Mouse (Mus musculus) stomach, embryonic 14.5 days (tissue): ENCODE results near the gene Fam13a. TPM values are rescaled to one million over a fixed set of nuclear protein-coding genes. Genes with fewer than 3 reads are reported as not detected.

Experiments used
- ATAC-seq: fragments of 200-750 bp; cut with Nextera tagmentation; 2 replicates; pipeline ENCODE4 v1.8.0; 2017; ENCODE audit warnings: low read depth, moderate TSS enrichment; ENCODE audit not compliant: insufficient number of reproducible peaks, insufficient read depth, low FRiP score
- H3K27ac ChIP-seq: fragments of 300-500 bp; sonication (generic); 2 replicates; pipeline ENCODE4 v1.5.1; 2014; ENCODE audit warnings: mild to moderate bottlenecking, low read length, moderate library complexity, mixed read lengths
- H3K27me3 ChIP-seq: fragments of 300-500 bp; sonication (generic); 2 replicates; pipeline ENCODE4 v1.6.1; 2014; ENCODE audit warnings: low read length, control low read depth, mixed read lengths; ENCODE audit not compliant: control insufficient read depth, insufficient read depth
- H3K36me3 ChIP-seq: fragments of 300-500 bp; sonication (generic); 2 replicates; pipeline ENCODE4 v1.6.1; 2014; ENCODE audit warnings: mild to moderate bottlenecking, control low read depth, low read length, moderate library complexity, mixed read lengths; ENCODE audit not compliant: control insufficient read depth, insufficient read depth
- H3K4me1 ChIP-seq: fragments of 300-500 bp; sonication (generic); 2 replicates; pipeline ENCODE4 v1.6.1; 2014; ENCODE audit warnings: low read length, control low read depth, mixed read lengths; ENCODE audit not compliant: control insufficient read depth, insufficient read depth
- H3K4me2 ChIP-seq: fragments of 300-500 bp; sonication (generic); replicated peaks from 2 replicates; pipeline ENCODE4 v1.6.1; 2014; ENCODE audit warnings: low read depth, low read length, control low read depth
- H3K4me3 ChIP-seq: fragments of 300-500 bp; sonication (generic); 2 replicates; pipeline ENCODE4 v1.5.1; 2014; ENCODE audit warnings: low read depth, low read length, control low read depth
- H3K9ac ChIP-seq: fragments of 300-500 bp; sonication (generic); replicated peaks from 2 replicates; pipeline ENCODE4 v1.6.1; 2014; ENCODE audit warnings: low read depth, mild to moderate bottlenecking, control low read depth, low read length, moderate library complexity, mixed read lengths
- H3K9me3 ChIP-seq: fragments of 300-500 bp; sonication (generic); 2 replicates; pipeline ENCODE4 v1.6.1; 2016; ENCODE audit warnings: low read depth, low read length, control low read depth; ENCODE audit not compliant: control insufficient read depth
- WGBS: fragments of 180-500 bp; shearing (Covaris S2); extraction: QIAGEN DNeasy Blood & Tissue Kit; methylation state at CpG from one replicate; pipeline ENCODE4 v1.1.7; 2014; 5-methylcytosine and 5-hydroxymethylcytosine counted together
- polyA plus RNA-seq: library from polyadenylated mRNA; unstranded; fragments of >200 nt; fragmentation: Nextera tagmentation; extraction: Ambion mirVana; gene quantifications from 2 replicates; pipeline ENCODE4 v1.2.1, GENCODE M21; 2014

Fam13a gene
- polyA plus RNA-seq, 1 experiment from 2014 or later, result 11.8 TPM

- Histone ChIP-seq H3K9me3 (no peaks in the 10 kb centered on the region), H3K27me3 (no peaks in the 10 kb centered on the region), H3K36me3 (no peaks in the 10 kb centered on the region), H3K27ac (no peak overlapping the region), H3K9ac (no peak overlapping the region), H3K4me2 (no peak overlapping the region), H3K4me3 (no peak overlapping the region), H3K4me1 (no peaks in the 10 kb centered on the region)
- 53% methylated on average over 5 of the region's 5 CpGs for WGBS
- no peak for ATAC-seq
These were observed 61.7 kb downstream of the Fam13a start for GRCm38 (mm10) chr6:58962691-58963090.

DNA sequence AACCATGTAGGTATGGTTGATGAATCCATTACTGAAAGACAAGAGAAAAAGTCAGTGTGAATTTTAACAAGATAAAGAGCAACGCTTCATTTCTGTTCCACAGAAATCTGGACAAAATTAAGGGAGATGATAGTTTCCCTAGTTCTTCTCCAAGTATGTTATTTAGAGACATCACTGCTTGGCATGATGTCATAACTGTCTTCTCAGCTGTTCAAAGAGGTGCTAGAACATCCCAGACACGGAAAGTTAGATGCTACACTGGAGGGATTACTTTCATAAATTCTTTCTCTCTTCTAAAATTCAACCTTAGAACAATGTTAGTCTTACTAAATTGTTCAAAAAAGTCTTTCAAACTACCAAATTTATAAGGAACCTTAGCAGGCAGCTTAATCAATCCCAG is 63.8 kb downstream of the Fam13a start:
- no peak overlapping the region for H3K27ac ChIP-seq
- H3K9ac ChIP-seq, result no peak overlapping the region
- no peaks in the 10 kb centered on the region for H3K36me3 ChIP-seq
- H3K4me1 ChIP-seq, result no peaks in the 10 kb centered on the region
- H3K4me2 ChIP-seq, result no peak overlapping the region
- no peaks in the 10 kb centered on the region for H3K27me3 ChIP-seq
- no peak overlapping the region for H3K4me3 ChIP-seq
- no peak for ATAC-seq
- WGBS, result 88% methylated on average over 2 of the region's 2 CpGs
- H3K9me3 ChIP-seq, result no peaks in the 10 kb centered on the region

DNA sequence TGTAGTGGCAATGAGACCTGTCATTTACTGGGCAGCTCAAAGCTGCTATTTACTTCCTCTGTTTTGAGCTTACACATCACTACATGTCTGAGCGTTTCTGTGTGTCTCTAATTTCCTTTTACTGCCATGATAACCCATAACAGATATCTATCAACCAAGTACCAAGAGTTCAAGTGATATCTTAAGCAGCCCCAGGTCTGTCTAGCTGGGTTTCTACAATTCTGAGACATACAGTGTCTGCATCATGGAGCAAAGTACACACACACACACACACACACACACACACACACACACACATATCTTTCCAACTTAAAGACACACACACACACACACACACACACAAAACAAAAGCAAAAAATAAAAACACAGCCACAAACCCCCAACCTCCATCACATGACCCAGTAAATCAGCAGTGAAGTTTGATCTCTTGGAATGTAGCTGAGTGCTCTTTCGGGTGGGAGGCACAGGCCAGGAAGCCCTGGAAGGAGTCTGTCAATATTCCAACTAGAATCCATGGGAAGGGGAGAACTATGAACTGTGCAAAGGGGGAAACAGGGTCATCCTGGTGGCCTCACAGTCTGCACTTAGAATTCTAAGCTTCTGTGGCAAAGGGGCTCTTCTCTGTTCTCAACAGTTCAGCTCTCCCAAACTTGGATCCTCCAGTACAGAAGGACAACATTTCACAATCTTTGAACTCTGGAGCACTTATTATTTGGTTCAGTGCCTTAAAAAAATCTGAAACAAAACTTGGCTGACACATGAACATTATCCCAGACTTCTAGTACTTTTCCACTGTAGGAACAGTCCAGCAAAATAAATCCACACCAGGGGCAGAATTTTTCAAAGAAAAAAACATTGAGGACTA is 73.0 kb downstream of the Fam13a start:
- H3K9me3 ChIP-seq, result no peaks in the 10 kb centered on the region
- WGBS, result 52% methylated on average over 2 of the region's 2 CpGs
- no peaks in the 10 kb centered on the region for H3K27me3 ChIP-seq
- no peak overlapping the region for H3K4me3 ChIP-seq
- no peak overlapping the region for H3K4me2 ChIP-seq
- H3K27ac ChIP-seq, result no peak overlapping the region
- H3K36me3 ChIP-seq, result no peaks in the 10 kb centered on the region
- no peak overlapping the region for H3K9ac ChIP-seq
- no peaks in the 10 kb centered on the region for H3K4me1 ChIP-seq
- no peak for ATAC-seq

- Histone ChIP-seq H3K9me3 (no peaks in the 10 kb centered on the region), H3K27ac (no peak overlapping the region), H3K36me3 (no peaks in the 10 kb centered on the region), H3K27me3 (no peaks in the 10 kb centered on the region), H3K9ac (no peak overlapping the region), H3K4me3 (no peak overlapping the region), H3K4me1 (no peaks in the 10 kb centered on the region), H3K4me2 (no peak overlapping the region)
- no peak for ATAC-seq
- 94% methylated on average over 1 of the region's 1 CpGs for WGBS
These were observed 73.9 kb downstream of the Fam13a start for GRCm38 (mm10) chr6:58950410-58950809.

GRCm38 (mm10) chr6:58946840-58947239 is 77.5 kb downstream of the Fam13a start:
- no peak overlapping the region for H3K27ac ChIP-seq
- no peak overlapping the region for H3K9ac ChIP-seq
- no peak overlapping the region for H3K4me3 ChIP-seq
- ATAC-seq, result no peak
- no peaks in the 10 kb centered on the region for H3K27me3 ChIP-seq
- H3K9me3 ChIP-seq, result no peaks in the 10 kb centered on the region
- no peaks in the 10 kb centered on the region for H3K36me3 ChIP-seq
- H3K4me2 ChIP-seq, result no peak overlapping the region
- no peaks in the 10 kb centered on the region for H3K4me1 ChIP-seq
- 74% methylated on average over 4 of the region's 4 CpGs for WGBS

DNA sequence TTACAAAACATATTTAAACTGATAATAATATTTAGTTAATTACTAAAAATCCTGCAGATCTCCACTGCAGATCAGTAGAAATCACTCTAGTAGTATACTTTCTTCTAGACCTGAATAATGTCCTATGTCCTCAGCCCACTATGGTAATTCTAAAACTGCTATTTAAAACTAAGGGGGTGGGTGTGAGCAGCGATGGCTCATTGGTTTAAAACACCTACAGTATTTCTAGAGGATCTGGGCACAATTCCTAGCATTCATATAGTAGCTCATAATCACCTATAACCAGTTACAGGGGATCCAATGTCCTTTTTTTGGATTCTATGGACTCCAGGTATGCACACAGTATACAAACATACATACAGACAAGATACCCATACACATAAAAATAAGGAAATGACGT is 78.1 kb downstream of the Fam13a start:
- no peaks in the 10 kb centered on the region for H3K9me3 ChIP-seq
- no peak overlapping the region for H3K4me3 ChIP-seq
- 65% methylated on average over 2 of the region's 2 CpGs for WGBS
- no peaks in the 10 kb centered on the region for H3K36me3 ChIP-seq
- no peak overlapping the region for H3K9ac ChIP-seq
- H3K27ac ChIP-seq, result no peak overlapping the region
- H3K27me3 ChIP-seq, result no peaks in the 10 kb centered on the region
- ATAC-seq, result no peak
- no peak overlapping the region for H3K4me2 ChIP-seq
- no peaks in the 10 kb centered on the region for H3K4me1 ChIP-seq

DNA sequence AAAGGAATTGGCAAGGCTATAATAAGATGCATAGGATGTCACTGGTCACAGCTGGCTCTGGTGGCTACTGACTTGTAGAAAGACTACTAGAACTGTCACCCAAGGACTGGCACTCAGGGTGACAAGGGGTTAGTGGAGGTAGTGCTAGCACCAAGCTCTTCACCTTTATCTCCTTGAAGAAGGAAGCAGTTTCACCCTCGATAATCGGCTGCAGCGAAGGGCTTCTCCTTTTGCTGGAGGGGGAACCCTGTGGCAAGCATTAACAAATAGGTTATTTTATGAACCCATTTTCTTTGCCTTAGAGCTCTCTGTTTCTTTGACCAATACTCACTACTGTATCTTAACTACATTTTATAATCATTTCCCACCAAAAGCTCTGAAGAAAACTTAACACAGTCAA is 80.4 kb downstream of the Fam13a start:
- Histone ChIP-seq H3K9me3 (no peaks in the 10 kb centered on the region), H3K4me2 (no peak overlapping the region)

GRCm38 (mm10) chr6:58942276-58942675 is 82.1 kb downstream of the Fam13a start:
- no peak overlapping the region for H3K4me3 ChIP-seq
- H3K4me1 ChIP-seq, result no peaks in the 10 kb centered on the region
- H3K36me3 ChIP-seq, result no peaks in the 10 kb centered on the region
- H3K27ac ChIP-seq, result no peak overlapping the region
- H3K9me3 ChIP-seq, result no peaks in the 10 kb centered on the region
- ATAC-seq, result no peak
- 95% methylated on average over 2 of the region's 2 CpGs for WGBS
- H3K4me2 ChIP-seq, result no peak overlapping the region
- H3K27me3 ChIP-seq, result no peaks in the 10 kb centered on the region
- no peak overlapping the region for H3K9ac ChIP-seq

More for the DNA sequence above, 80.4 kb downstream of the Fam13a start:
- Histone ChIP-seq H3K4me1 (no peaks in the 10 kb centered on the region), H3K9ac (no peak overlapping the region), H3K36me3 (no peaks in the 10 kb centered on the region), H3K27ac (no peak overlapping the region), H3K4me3 (no peak overlapping the region), H3K27me3 (no peaks in the 10 kb centered on the region)
- WGBS, result 92% methylated on average over 3 of the region's 3 CpGs
- ATAC-seq, result no peak

- Histone ChIP-seq H3K27me3 (no peaks in the 10 kb centered on the region), H3K4me1 (no peaks in the 10 kb centered on the region), H3K9ac (no peak overlapping the region), H3K4me2 (no peak overlapping the region), H3K27ac (no peak overlapping the region), H3K4me3 (no peak overlapping the region), H3K36me3 (no peaks in the 10 kb centered on the region), H3K9me3 (no peaks in the 10 kb centered on the region)
- ATAC-seq, result no peak
These were observed 86.6 kb downstream of the Fam13a start for GRCm38 (mm10) chr6:58937726-58938125.
